Mouse (Mus musculus): ENCODE results near the gene Nav2. TPM values are rescaled to one million over a fixed set of nuclear protein-coding genes. Genes with fewer than 3 reads are reported as not detected.
A peak's percentile ranks its signal among the peaks of the same experiment; 100 is the strongest.

Gene Nav2
- polyA plus RNA-seq, 1 experiment: 38.5 TPM

DNA sequence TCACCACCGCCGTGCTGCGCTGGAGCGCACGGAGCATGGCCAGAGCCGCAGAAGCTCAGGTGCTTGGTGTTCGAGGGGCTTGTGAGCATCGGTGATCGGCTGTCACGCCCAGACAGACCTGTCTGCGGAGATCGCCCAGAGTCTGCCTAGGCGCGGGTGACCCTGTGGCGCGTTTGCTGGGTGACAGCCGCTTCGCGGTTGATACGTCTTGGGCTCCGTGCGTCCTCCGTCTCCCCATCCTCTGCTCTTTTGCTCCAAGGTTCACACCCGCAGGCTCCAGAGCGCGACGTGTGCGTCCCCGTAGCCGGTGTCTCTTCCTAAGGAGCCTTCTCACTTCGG lies 337.7 kb downstream of the Nav2 start:
- peaks cover 2% of the 10 kb centered on the region; the same call in 1 of the 2 replicates for H3K4me1 ChIP-seq (ENCODE audit: control insufficient read depth, insufficient read depth, low read length)
- peak overlapping the region; percentile 85 for H3K4me3 ChIP-seq (ENCODE audit: insufficient read depth, low read length)
- peak overlapping the region; percentile 92 for H3K27ac ChIP-seq (ENCODE audit: insufficient read depth, low read length)
- TF ChIP-seq POLR2A (IDR thresholded peaks at IDR 0.05; ENCODE audit: extremely low read depth, insufficient read depth, low read length): no peak
- TF ChIP-seq CTCF (IDR thresholded peaks at IDR 0.05; ENCODE audit: extremely low read depth, insufficient read depth, low read length): no peak

DNA sequence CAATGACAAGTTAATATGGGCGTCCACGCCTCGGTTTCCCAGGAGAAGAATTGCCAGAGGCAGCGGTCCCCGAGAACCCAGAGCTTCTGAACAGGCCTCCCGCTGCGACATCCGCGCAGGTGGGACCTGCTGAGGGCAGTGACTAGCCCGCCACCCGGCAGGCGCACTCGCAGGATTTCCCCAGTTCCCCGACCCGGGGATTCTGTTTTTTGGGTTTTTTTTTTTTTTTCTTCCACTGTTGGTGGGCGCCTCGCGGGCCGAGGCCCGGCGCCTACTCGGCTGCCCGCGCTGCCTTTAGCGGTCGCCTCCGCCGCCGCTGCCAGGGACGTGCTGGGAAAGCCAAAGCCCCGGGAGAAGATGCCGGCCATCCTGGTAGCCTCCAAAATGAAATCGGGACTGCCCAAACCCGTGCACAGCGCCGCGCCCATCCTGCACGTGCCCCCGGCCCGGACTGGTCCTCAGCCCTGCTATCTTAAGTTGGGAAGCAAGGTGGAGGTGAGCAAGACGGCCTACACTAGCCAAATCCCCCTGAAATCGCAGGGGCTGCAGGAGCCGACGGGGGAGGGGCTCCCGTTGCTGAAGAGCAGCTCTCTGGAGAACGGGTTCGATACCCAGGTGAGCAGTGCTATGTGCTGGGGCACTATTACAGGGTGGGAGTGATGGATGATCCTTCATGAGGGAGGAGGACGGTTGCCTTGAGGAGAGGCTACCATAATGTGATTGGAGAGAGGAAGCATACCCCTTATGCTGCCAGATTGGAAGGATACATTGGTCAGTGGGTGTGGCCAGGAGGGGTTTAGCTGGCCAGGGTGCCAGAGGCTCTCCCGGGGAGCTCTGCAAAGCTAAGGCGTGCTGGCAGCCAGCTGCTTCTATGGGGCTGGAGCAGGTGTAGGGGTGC lies 338.3 kb downstream of the Nav2 start:
- TF ChIP-seq POLR2A (IDR thresholded peaks at IDR 0.05; ENCODE audit: extremely low read depth, insufficient read depth, low read length) (peak; percentile 40; the same call in 1 of the 2 replicates), CTCF (IDR thresholded peaks at IDR 0.05; ENCODE audit: extremely low read depth, insufficient read depth, low read length) (no peak)
- Histone ChIP-seq H3K4me1 (ENCODE audit: control insufficient read depth, insufficient read depth, low read length) (peaks cover 2% of the 10 kb centered on the region; the same call in 1 of the 2 replicates), H3K4me3 (ENCODE audit: insufficient read depth, low read length) (peak overlapping the region; percentile 85), H3K27ac (ENCODE audit: insufficient read depth, low read length) (peak overlapping the region; percentile 92)

DNA sequence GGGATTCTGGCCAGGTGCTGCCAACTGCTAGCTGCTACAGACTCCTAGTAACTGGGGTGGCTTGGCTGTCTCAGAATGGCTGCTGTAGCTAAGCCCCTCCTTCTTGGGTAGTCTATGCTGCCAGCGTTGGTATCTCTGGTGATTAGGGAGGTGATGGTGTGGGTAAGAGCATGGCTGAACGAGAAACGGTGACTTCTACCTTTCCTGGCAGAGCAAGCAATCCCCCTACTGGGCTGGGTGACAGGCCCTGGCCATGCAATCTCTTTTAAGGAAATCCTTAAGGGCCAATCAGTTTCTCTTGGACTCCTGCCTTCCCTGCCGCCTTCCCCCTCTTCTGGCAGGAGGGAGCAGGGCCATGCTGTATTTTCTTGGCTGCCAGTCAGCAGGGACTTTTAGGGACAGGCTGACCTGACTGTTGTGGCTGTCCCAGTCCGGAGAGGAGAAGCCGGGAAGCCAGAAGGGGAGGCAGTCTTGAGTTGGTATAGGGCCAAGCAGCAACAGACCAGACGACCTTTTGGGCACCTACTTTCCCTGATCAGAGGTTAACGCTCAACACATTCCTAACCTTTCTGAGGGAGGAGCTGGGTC lies 339.3 kb downstream of the Nav2 start:
- H3K4me3 ChIP-seq (ENCODE audit: insufficient read depth, low read length): peak overlapping the region; percentile 85
- peaks cover 7% of the 10 kb centered on the region for H3K4me1 ChIP-seq (ENCODE audit: control insufficient read depth, insufficient read depth, low read length)
- TF ChIP-seq POLR2A (IDR thresholded peaks at IDR 0.05; ENCODE audit: extremely low read depth, insufficient read depth, low read length) (peak; percentile 81), CTCF (IDR thresholded peaks at IDR 0.05; ENCODE audit: extremely low read depth, insufficient read depth, low read length) (no peak)
- H3K27ac ChIP-seq (ENCODE audit: insufficient read depth, low read length): peak overlapping the region; percentile 92

GRCm38 (mm10) chr7:49248333-49249086 lies 340.0 kb downstream of the Nav2 start:
- Histone ChIP-seq H3K4me1 (ENCODE audit: control insufficient read depth, insufficient read depth, low read length) (peaks cover 10% of the 10 kb centered on the region), H3K4me3 (ENCODE audit: insufficient read depth, low read length) (peak overlapping the region; percentile 85), H3K27ac (ENCODE audit: insufficient read depth, low read length) (peak overlapping the region; percentile 92)
- 0 out of 2 replicates have a peak, but pooled peaks have one; percentile 23 for TF ChIP-seq POLR2A (IDR thresholded peaks at IDR 0.05; ENCODE audit: extremely low read depth, insufficient read depth, low read length)
- TF ChIP-seq CTCF (IDR thresholded peaks at IDR 0.05; ENCODE audit: extremely low read depth, insufficient read depth, low read length): no peak

DNA sequence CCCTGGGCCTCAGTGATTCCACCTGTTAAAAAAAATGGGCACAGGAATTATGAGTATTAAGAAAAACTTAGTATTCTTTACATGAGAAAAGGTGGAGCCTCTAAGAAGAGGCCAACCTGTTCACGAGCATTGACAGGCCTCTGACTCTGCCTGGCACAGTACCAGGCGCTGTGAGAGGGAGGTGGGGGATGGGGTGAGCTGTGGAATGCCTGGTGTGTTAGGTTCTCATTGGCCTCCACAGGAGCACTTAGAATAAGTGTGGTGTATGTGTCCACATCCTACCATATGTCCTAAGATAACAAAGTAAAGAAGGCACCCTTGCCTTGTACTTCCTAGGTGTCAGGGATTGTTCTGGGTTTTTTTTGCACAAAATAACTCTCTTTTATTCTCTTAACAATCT lies 340.9 kb downstream of the Nav2 start:
- Histone ChIP-seq H3K27ac (ENCODE audit: insufficient read depth, low read length) (no peak overlapping the region), H3K4me3 (ENCODE audit: insufficient read depth, low read length) (peak overlapping the region; percentile 85), H3K4me1 (ENCODE audit: control insufficient read depth, insufficient read depth, low read length) (peaks cover 10% of the 10 kb centered on the region)
- TF ChIP-seq POLR2A (IDR thresholded peaks at IDR 0.05; ENCODE audit: extremely low read depth, insufficient read depth, low read length) (no peak), CTCF (IDR thresholded peaks at IDR 0.05; ENCODE audit: extremely low read depth, insufficient read depth, low read length) (no peak)

GRCm38 (mm10) chr7:49249996-49250395 lies 341.5 kb downstream of the Nav2 start:
- H3K4me3 ChIP-seq (ENCODE audit: insufficient read depth, low read length): peak overlapping the region; percentile 85
- peaks cover 10% of the 10 kb centered on the region for H3K4me1 ChIP-seq (ENCODE audit: control insufficient read depth, insufficient read depth, low read length)
- TF ChIP-seq POLR2A (IDR thresholded peaks at IDR 0.05; ENCODE audit: extremely low read depth, insufficient read depth, low read length) (no peak; the same call in 1 of the 2 replicates), CTCF (IDR thresholded peaks at IDR 0.05; ENCODE audit: extremely low read depth, insufficient read depth, low read length) (peak; percentile 93)
- H3K27ac ChIP-seq (ENCODE audit: insufficient read depth, low read length): peak overlapping the region; percentile 24; the same call in 1 of the 2 replicates

GRCm38 (mm10) chr7:49250581-49251307 lies 342.2 kb downstream of the Nav2 start:
- H3K4me1 ChIP-seq (ENCODE audit: control insufficient read depth, insufficient read depth, low read length): peaks cover 10% of the 10 kb centered on the region
- H3K4me3 ChIP-seq (ENCODE audit: insufficient read depth, low read length): peak overlapping the region; percentile 85; the same call in 1 of the 2 replicates
- TF ChIP-seq POLR2A (IDR thresholded peaks at IDR 0.05; ENCODE audit: extremely low read depth, insufficient read depth, low read length) (no peak), CTCF (IDR thresholded peaks at IDR 0.05; ENCODE audit: extremely low read depth, insufficient read depth, low read length) (no peak)
- H3K27ac ChIP-seq (ENCODE audit: insufficient read depth, low read length): peak overlapping the region; percentile 24; the same call in 1 of the 2 replicates

GRCm38 (mm10) chr7:49251308-49251638 lies 342.8 kb downstream of the Nav2 start:
- Histone ChIP-seq H3K27ac (ENCODE audit: insufficient read depth, low read length) (no peak overlapping the region), H3K4me3 (ENCODE audit: insufficient read depth, low read length) (no peak overlapping the region)

DNA sequence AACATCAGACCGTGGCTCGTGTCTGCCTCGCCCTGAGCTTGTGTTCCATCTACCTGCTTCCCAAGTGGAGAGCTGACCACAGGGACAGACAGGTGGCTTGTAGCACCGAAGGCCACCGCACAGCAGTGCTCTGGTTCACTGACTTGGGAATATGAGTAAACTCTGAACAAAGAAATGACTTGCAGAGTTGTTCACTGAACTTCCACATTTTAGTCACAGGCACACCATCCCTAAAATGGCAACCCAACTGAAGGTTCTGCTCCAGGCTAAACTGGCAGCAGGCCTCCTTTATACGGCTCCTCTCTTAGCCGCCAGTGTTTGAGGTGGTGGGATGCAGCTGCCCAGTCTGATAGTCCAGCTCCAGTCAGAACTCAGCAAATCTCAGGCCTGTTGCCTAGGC lies 343.9 kb downstream of the Nav2 start:
- no peak for TF ChIP-seq CTCF (IDR thresholded peaks at IDR 0.05; ENCODE audit: extremely low read depth, insufficient read depth, low read length)
- TF ChIP-seq POLR2A (IDR thresholded peaks at IDR 0.05; ENCODE audit: extremely low read depth, insufficient read depth, low read length): no peak
- Histone ChIP-seq H3K27ac (ENCODE audit: insufficient read depth, low read length) (peak overlapping the region; percentile 55; the same call in 1 of the 2 replicates), H3K4me1 (ENCODE audit: control insufficient read depth, insufficient read depth, low read length) (peaks cover 17% of the 10 kb centered on the region), H3K4me3 (ENCODE audit: insufficient read depth, low read length) (no peak overlapping the region)

More at GRCm38 (mm10) chr7:49251308-49251638, 342.8 kb downstream of the Nav2 start:
- TF ChIP-seq CTCF (IDR thresholded peaks at IDR 0.05; ENCODE audit: extremely low read depth, insufficient read depth, low read length) (no peak), POLR2A (IDR thresholded peaks at IDR 0.05; ENCODE audit: extremely low read depth, insufficient read depth, low read length) (no peak)
- peaks cover 10% of the 10 kb centered on the region for H3K4me1 ChIP-seq (ENCODE audit: control insufficient read depth, insufficient read depth, low read length)

All from cortical plate, adult 2 months (tissue).